Mouse (Mus musculus): ENCODE data around the gene Adra1b.

- no peak for TF ChIP-seq CTCF (IDR thresholded peaks at IDR 0.05; ENCODE audit: low read depth, low read length)
- no peak for TF ChIP-seq EP300 (IDR thresholded peaks at IDR 0.05; ENCODE audit: insufficient read depth, low read depth, low read length)
- no peak for TF ChIP-seq POLR2A (IDR thresholded peaks at IDR 0.05; ENCODE audit: insufficient read depth, low read length)
Measured at GRCm38 (mm10) chr11:43834531-43834930, 66.5 kb downstream of the Adra1b start.
